Mouse (Mus musculus): ENCODE measurements at regions not wholly inside any gene's neighbourhood (a gene's known extent, or its start where the extent isn't known, plus 50 kb on each side); places are given as distances from the start of the nearest gene placed in this dataset.

GRCm38 (mm10) chr2:128404405-128404804 is 186.6 kb upstream of the Spdye4c start:
- ATAC-seq (ENCODE audit: insufficient read depth, low read depth) (no peak), DNase-seq (ENCODE audit: low spot score) (no peak)
- no peak overlapping the region for H3K4me3 ChIP-seq (ENCODE audit: low read depth, low read length)
- TF ChIP-seq CTCF (IDR thresholded peaks at IDR 0.05; ENCODE audit: low read depth) (no peak), EP300 (IDR thresholded peaks at IDR 0.05; ENCODE audit: low read depth) (no peak)
- peaks cover 4% of the 10 kb centered on the region; the same call in 1 of the 2 replicates for H3K27me3 ChIP-seq (ENCODE audit: control insufficient read depth, insufficient read depth, low read length)
- no peak overlapping the region for H3K4me2 ChIP-seq (ENCODE audit: low read depth, low read length)
- peaks cover 21% of the 10 kb centered on the region for H3K4me1 ChIP-seq (ENCODE audit: control insufficient read depth, insufficient read depth)
- H3K9me3 ChIP-seq (replicated peaks; ENCODE audit: control insufficient read depth, low read length) = no peaks in the 10 kb centered on the region
- H3K36me3 ChIP-seq (replicated peaks; ENCODE audit: control insufficient read depth, insufficient read depth, low read length) = no peaks in the 10 kb centered on the region
- no peak overlapping the region for H3K27ac ChIP-seq (ENCODE audit: low read depth)
- H3K9ac ChIP-seq (replicated peaks; ENCODE audit: low read depth, low read length) = no peak overlapping the region
- WGBS = 83% methylated on average over 3 of the region's 3 CpGs

GRCm38 (mm10) chr2:128407076-128407475 is 183.9 kb upstream of the Spdye4c start:
- Histone ChIP-seq H3K9me3 (replicated peaks; ENCODE audit: control insufficient read depth, low read length) (no peaks in the 10 kb centered on the region), H3K27me3 (ENCODE audit: control insufficient read depth, insufficient read depth, low read length) (no peaks in the 10 kb centered on the region; the same call in 1 of the 2 replicates), H3K27ac (ENCODE audit: low read depth) (no peak overlapping the region), H3K9ac (replicated peaks; ENCODE audit: low read depth, low read length) (no peak overlapping the region), H3K36me3 (replicated peaks; ENCODE audit: control insufficient read depth, insufficient read depth, low read length) (no peaks in the 10 kb centered on the region), H3K4me2 (ENCODE audit: low read depth, low read length) (no peak overlapping the region), H3K4me1 (ENCODE audit: control insufficient read depth, insufficient read depth) (peaks cover 21% of the 10 kb centered on the region), H3K4me3 (ENCODE audit: low read depth, low read length) (no peak overlapping the region)
- 70% methylated on average over 7 of the region's 7 CpGs for WGBS
- TF ChIP-seq CTCF (IDR thresholded peaks at IDR 0.05; ENCODE audit: low read depth) (no peak), EP300 (IDR thresholded peaks at IDR 0.05; ENCODE audit: low read depth) (no peak)
- DNase-seq (ENCODE audit: low spot score) (no peak), ATAC-seq (ENCODE audit: insufficient read depth, low read depth) (no peak)

- Histone ChIP-seq H3K4me1 (ENCODE audit: control insufficient read depth, insufficient read depth) (peaks cover 9% of the 10 kb centered on the region; the same call in 1 of the 2 replicates), H3K9me3 (replicated peaks; ENCODE audit: control insufficient read depth, low read length) (no peaks in the 10 kb centered on the region), H3K36me3 (replicated peaks; ENCODE audit: control insufficient read depth, insufficient read depth, low read length) (no peaks in the 10 kb centered on the region), H3K9ac (replicated peaks; ENCODE audit: low read depth, low read length) (no peak overlapping the region), H3K27me3 (ENCODE audit: control insufficient read depth, insufficient read depth, low read length) (no peaks in the 10 kb centered on the region), H3K27ac (ENCODE audit: low read depth) (no peak overlapping the region), H3K4me2 (ENCODE audit: low read depth, low read length) (no peak overlapping the region), H3K4me3 (ENCODE audit: low read depth, low read length) (no peak overlapping the region)
- 37% methylated on average over 6 of the region's 6 CpGs for whole genome bisulfite sequencing
- no peak for TF ChIP-seq EP300 (IDR thresholded peaks at IDR 0.05; ENCODE audit: low read depth)
- TF ChIP-seq CTCF (IDR thresholded peaks at IDR 0.05; ENCODE audit: low read depth) = peak; percentile 67
- DNase-seq (ENCODE audit: low spot score) = peak; percentile 45
- ATAC-seq (ENCODE audit: insufficient read depth, low read depth) = no peak; the same call in 1 of the 2 replicates
These were observed 182.3 kb upstream of the Spdye4c start for GRCm38 (mm10) chr2:128408718-128409117.

GRCm38 (mm10) chr2:128412352-128412751 is 178.7 kb upstream of the Spdye4c start:
- TF ChIP-seq EP300 (IDR thresholded peaks at IDR 0.05; ENCODE audit: low read depth) (no peak), CTCF (IDR thresholded peaks at IDR 0.05; ENCODE audit: low read depth) (peak; percentile 92)
- Histone ChIP-seq H3K9ac (replicated peaks; ENCODE audit: low read depth, low read length) (no peak overlapping the region), H3K4me1 (ENCODE audit: control insufficient read depth, insufficient read depth) (no peaks in the 10 kb centered on the region), H3K9me3 (replicated peaks; ENCODE audit: control insufficient read depth, low read length) (no peaks in the 10 kb centered on the region), H3K4me2 (ENCODE audit: low read depth, low read length) (no peak overlapping the region), H3K36me3 (replicated peaks; ENCODE audit: control insufficient read depth, insufficient read depth, low read length) (no peaks in the 10 kb centered on the region), H3K4me3 (ENCODE audit: low read depth, low read length) (no peak overlapping the region), H3K27me3 (ENCODE audit: control insufficient read depth, insufficient read depth, low read length) (no peaks in the 10 kb centered on the region), H3K27ac (ENCODE audit: low read depth) (no peak overlapping the region)
- 24% methylated on average over 10 of the region's 10 CpGs for WGBS
- ATAC-seq (ENCODE audit: insufficient read depth, low read depth) (peak; percentile 30; the same call in 1 of the 2 replicates), DNase-seq (ENCODE audit: low spot score) (peak; percentile 24)

- no peaks in the 10 kb centered on the region for H3K27me3 ChIP-seq (ENCODE audit: control insufficient read depth, insufficient read depth, low read length)
- TF ChIP-seq CTCF (IDR thresholded peaks at IDR 0.05; ENCODE audit: low read depth) (no peak), EP300 (IDR thresholded peaks at IDR 0.05; ENCODE audit: low read depth) (no peak)
- ATAC-seq (ENCODE audit: insufficient read depth, low read depth) (no peak), DNase-seq (ENCODE audit: low spot score) (no peak)
- H3K9me3 ChIP-seq (replicated peaks; ENCODE audit: control insufficient read depth, low read length) = no peaks in the 10 kb centered on the region
- H3K9ac ChIP-seq (replicated peaks; ENCODE audit: low read depth, low read length) = no peak overlapping the region
- H3K27ac ChIP-seq (ENCODE audit: low read depth) = no peak overlapping the region; the same call in 1 of the 2 replicates
- WGBS = 50% methylated on average over 10 of the region's 10 CpGs
- H3K36me3 ChIP-seq (replicated peaks; ENCODE audit: control insufficient read depth, insufficient read depth, low read length) = no peaks in the 10 kb centered on the region
- no peak overlapping the region for H3K4me2 ChIP-seq (ENCODE audit: low read depth, low read length)
- no peaks in the 10 kb centered on the region for H3K4me1 ChIP-seq (ENCODE audit: control insufficient read depth, insufficient read depth)
- H3K4me3 ChIP-seq (ENCODE audit: low read depth, low read length) = no peak overlapping the region
These were observed 178.0 kb upstream of the Spdye4c start for GRCm38 (mm10) chr2:128412974-128413373.

GRCm38 (mm10) chr2:128414588-128415240 is 176.3 kb upstream of the Spdye4c start:
- H3K27me3 ChIP-seq (ENCODE audit: control insufficient read depth, insufficient read depth, low read length) = no peaks in the 10 kb centered on the region
- 67% methylated on average over 17 of the region's 17 CpGs for WGBS

More at GRCm38 (mm10) chr2:128414588-128415240, 176.3 kb upstream of the Spdye4c start:
- no peak overlapping the region for H3K4me2 ChIP-seq (ENCODE audit: low read depth, low read length)
- TF ChIP-seq EP300 (IDR thresholded peaks at IDR 0.05; ENCODE audit: low read depth) (no peak), CTCF (IDR thresholded peaks at IDR 0.05; ENCODE audit: low read depth) (no peak)
- ATAC-seq (ENCODE audit: insufficient read depth, low read depth) (no peak), DNase-seq (ENCODE audit: low spot score) (no peak)
- H3K36me3 ChIP-seq (replicated peaks; ENCODE audit: control insufficient read depth, insufficient read depth, low read length) = no peaks in the 10 kb centered on the region
- no peak overlapping the region for H3K9ac ChIP-seq (replicated peaks; ENCODE audit: low read depth, low read length)
- no peak overlapping the region for H3K4me3 ChIP-seq (ENCODE audit: low read depth, low read length)
- no peak overlapping the region for H3K27ac ChIP-seq (ENCODE audit: low read depth)
- H3K9me3 ChIP-seq (replicated peaks; ENCODE audit: control insufficient read depth, low read length) = no peaks in the 10 kb centered on the region
- H3K4me1 ChIP-seq (ENCODE audit: control insufficient read depth, insufficient read depth) = peaks cover under 1% of the 10 kb centered on the region; the same call in 1 of the 2 replicates
